Mouse (Mus musculus) left cerebral cortex, adult 2 months (tissue): ENCODE results near the gene Agpat4. TPM values are rescaled to one million over a fixed set of nuclear protein-coding genes. Genes with fewer than 3 reads are reported as not detected.

Experiments
- DNase-seq, 2 experiments: peaks; one replicate each; pipeline ENCODE4 v3.0.0; 2021 to 2022; ENCODE audit warnings: low spot score in 2 of 2, mixed read lengths in 1 of 2; ENCODE audit errors: extremely low spot score in 1 of 2
- H3K27ac ChIP-seq: fragments of 200-600 bp; 2 replicates; pipeline ENCODE4 v1.8.1; 2022
- H3K4me3 ChIP-seq: fragments of 200-600 bp; 2 replicates; pipeline ENCODE4 v1.8.1; 2022
- CTCF ChIP-seq: fragments of 200-600 bp; IDR thresholded peaks from 2 replicates; pipeline ENCODE4 v1.8.1; 2022; ENCODE audit warnings: antibody characterized with exemption, mild to moderate bottlenecking, moderate library complexity
- intact Hi-C: fragments of 180-260 bp; cut with DNase I; formaldehyde crosslinking; loops from one replicate; pipeline ENCODE4 v1.15.1; 2025
- total RNA-seq, 2 experiments: library from RNA; stranded (reverse); gene quantifications; 2 replicates each; pipeline ENCODE4 v1.2.3; 2021

Agpat4 gene
- total RNA-seq, 2 experiments from 2014 or later = 55.8 to 59.3 TPM

- H3K27ac ChIP-seq = no peak overlapping the region
- DNase-seq = no peak
- intact Hi-C loops = no loop called here
- no peak for TF ChIP-seq CTCF
- no peak overlapping the region for H3K4me3 ChIP-seq
Measured at GRCm38 (mm10) chr17:12150970-12151369, 32.5 kb downstream of the Agpat4 start.

- no peak for DNase-seq
- intact Hi-C loops = no loop called here
- Histone ChIP-seq H3K27ac (peak overlapping the region; percentile 36; the same call in 1 of the 2 replicates), H3K4me3 (no peak overlapping the region)
- no peak for TF ChIP-seq CTCF
Measured at GRCm38 (mm10) chr17:12154260-12154659, 35.8 kb downstream of the Agpat4 start.

- H3K27ac ChIP-seq = peak overlapping the region; percentile 47; the same call in 1 of the 2 replicates
- no peak for TF ChIP-seq CTCF
- peak in 1 of 2 experiments; percentile 50 for DNase-seq
- intact Hi-C loops = no loop called here
- H3K4me3 ChIP-seq = no peak overlapping the region
Measured at GRCm38 (mm10) chr17:12155236-12155635, 36.7 kb downstream of the Agpat4 start.

- no peak for DNase-seq
- Histone ChIP-seq H3K27ac (peak overlapping the region; percentile 47; the same call in 1 of the 2 replicates), H3K4me3 (no peak overlapping the region)
- intact Hi-C loops = no loop called here
- TF ChIP-seq CTCF = no peak
Measured at GRCm38 (mm10) chr17:12155872-12156271, 37.4 kb downstream of the Agpat4 start.

GRCm38 (mm10) chr17:12156661-12157060 is 38.2 kb downstream of the Agpat4 start:
- no peak overlapping the region for H3K4me3 ChIP-seq
- peak overlapping the region; percentile 36; the same call in 1 of the 2 replicates for H3K27ac ChIP-seq
- DNase-seq = no peak
- no peak for TF ChIP-seq CTCF
- intact Hi-C loops = no loop called here

- intact Hi-C loops = no loop called here
- no peak for TF ChIP-seq CTCF
Measured at GRCm38 (mm10) chr17:12157203-12157602, 38.7 kb downstream of the Agpat4 start.

GRCm38 (mm10) chr17:12159187-12160060 is 40.9 kb downstream of the Agpat4 start:
- Histone ChIP-seq H3K27ac (no peak overlapping the region), H3K4me3 (no peak overlapping the region)
- intact Hi-C loops = no loop called here
- TF ChIP-seq CTCF = no peak
- no peak for DNase-seq

More at GRCm38 (mm10) chr17:12157203-12157602, 38.7 kb downstream of the Agpat4 start:
- DNase-seq = no peak
- Histone ChIP-seq H3K4me3 (no peak overlapping the region), H3K27ac (no peak overlapping the region)

GRCm38 (mm10) chr17:12160061-12160421 is 41.5 kb downstream of the Agpat4 start:
- no peak overlapping the region for H3K27ac ChIP-seq
- intact Hi-C loops = no loop called here
- TF ChIP-seq CTCF = no peak
- H3K4me3 ChIP-seq = no peak overlapping the region
- no peak for DNase-seq

- no peak overlapping the region for H3K4me3 ChIP-seq
- no peak for TF ChIP-seq CTCF
- no peak overlapping the region for H3K27ac ChIP-seq
- intact Hi-C loops = no loop called here
- DNase-seq = no peak
Measured at GRCm38 (mm10) chr17:12160540-12160939, 42.0 kb downstream of the Agpat4 start.

GRCm38 (mm10) chr17:12160984-12161764 is 42.7 kb downstream of the Agpat4 start:
- H3K27ac ChIP-seq = no peak overlapping the region
- DNase-seq = no peak
- H3K4me3 ChIP-seq = no peak overlapping the region
- intact Hi-C loops = no loop called here
- TF ChIP-seq CTCF = no peak

- no peak overlapping the region for H3K4me3 ChIP-seq
- no peak for DNase-seq
- no peak overlapping the region for H3K27ac ChIP-seq
- intact Hi-C loops = no loop called here
- TF ChIP-seq CTCF = no peak
Measured at GRCm38 (mm10) chr17:12161877-12162276, 43.4 kb downstream of the Agpat4 start.

- H3K27ac ChIP-seq = no peak overlapping the region
- H3K4me3 ChIP-seq = no peak overlapping the region
- DNase-seq = no peak
- intact Hi-C loops = no loop called here
- no peak for TF ChIP-seq CTCF
Measured at GRCm38 (mm10) chr17:12162824-12163223, 44.3 kb downstream of the Agpat4 start.
